Mouse (Mus musculus) thymus, adult 2 months (tissue): ENCODE results near the gene Pou4f1.

Experiments used
- CTCF ChIP-seq: fragments of 200-500 bp; IDR thresholded peaks from 2 replicates; pipeline ENCODE4 v1.5.1; 2012; ENCODE audit warnings: mild to moderate bottlenecking, control low read depth, low read length, moderate library complexity, borderline replicate concordance; ENCODE audit not compliant: control insufficient read depth, poor library complexity, insufficient read depth; ENCODE audit errors: extremely low read depth
- POLR2A ChIP-seq: fragments of 200-500 bp; IDR thresholded peaks from 2 replicates; pipeline ENCODE4 v1.6.1; 2012; ENCODE audit warnings: mild to moderate bottlenecking, low read length, control low read depth, moderate library complexity; ENCODE audit not compliant: control insufficient read depth, poor library complexity, insufficient read depth; ENCODE audit errors: extremely low read depth

GRCm38 (mm10) chr14:104475438-104475837 is 7.6 kb upstream of the Pou4f1 start:
- no peak for TF ChIP-seq CTCF
- TF ChIP-seq POLR2A: no peak
